Mouse (Mus musculus): Measurements from ENCODE around the gene Homez. TPM values are rescaled to one million over a fixed set of nuclear protein-coding genes. Genes with fewer than 3 reads are reported as not detected.

Gene Homez
- polyA plus RNA-seq, 1 experiment from 2014 or later: 13.5 TPM

- H3K27me3 ChIP-seq: no peaks in the 10 kb centered on the region
- H3K9me3 ChIP-seq: no peaks in the 10 kb centered on the region
- H3K27ac ChIP-seq: peak within 1 kb of the TSS; percentile 69
- H3K9ac ChIP-seq (replicated peaks): peak within 1 kb of the TSS; percentile 2; the same call in 1 of the 2 replicates
- H3K4me3 ChIP-seq (replicated peaks): peak within 1 kb of the TSS; percentile 40
- 93% methylated on average over 3 of the region's 3 CpGs for WGBS
- H3K36me3 ChIP-seq: peaks cover 21% of the 10 kb centered on the region
- peaks cover 23% of the 10 kb centered on the region for H3K4me1 ChIP-seq (replicated peaks)
- peak within 1 kb of the TSS; percentile 51 for H3K4me2 ChIP-seq (replicated peaks)
- no peak for ATAC-seq
Observed at GRCm38 (mm10) chr14:54892200-54892599, 21.4 kb upstream of the Homez start, which contains the start of gene Pabpn1. Gene Pabpn1, plus strand, starts transcription at chr14:54892500.

- ATAC-seq: no peak
- Histone ChIP-seq H3K27me3 (peaks cover 3% of the 10 kb centered on the region; the same call in 1 of the 2 replicates), H3K4me1 (replicated peaks) (peaks cover 24% of the 10 kb centered on the region), H3K4me2 (replicated peaks) (peak overlapping the region; percentile 79; the same call in 1 of the 2 replicates), H3K4me3 (replicated peaks) (peak overlapping the region; percentile 12; the same call in 1 of the 2 replicates), H3K27ac (no peak overlapping the region), H3K9me3 (no peaks in the 10 kb centered on the region), H3K9ac (replicated peaks) (peak overlapping the region; percentile 54), H3K36me3 (peaks cover 23% of the 10 kb centered on the region)
- WGBS: 89% methylated on average over 11 of the region's 11 CpGs
Observed at GRCm38 (mm10) chr14:54885309-54885708, 14.5 kb upstream of the Homez start.

GRCm38 (mm10) chr14:54884022-54884712 lies 13.4 kb upstream of the Homez start:
- Histone ChIP-seq H3K27ac (peak overlapping the region; percentile 88), H3K9ac (replicated peaks) (peak overlapping the region; percentile 91), H3K4me1 (replicated peaks) (peaks cover 24% of the 10 kb centered on the region), H3K9me3 (no peaks in the 10 kb centered on the region), H3K36me3 (peaks cover 23% of the 10 kb centered on the region), H3K27me3 (peaks cover 3% of the 10 kb centered on the region; the same call in 1 of the 2 replicates), H3K4me3 (replicated peaks) (peak overlapping the region; percentile 71), H3K4me2 (replicated peaks) (peak overlapping the region; percentile 79)
- ATAC-seq: no peak
- WGBS: 33% methylated on average over 21 of the region's 21 CpGs

GRCm38 (mm10) chr14:54883154-54884021 lies 12.6 kb upstream of the Homez start, which contains the start of the genes Bcl2l2 and Gm20521:
Gene Bcl2l2, plus strand, starts transcription at chr14:54883377.
Gene Gm20521, plus strand, starts transcription at chr14:54883441.
- peaks cover 24% of the 10 kb centered on the region for H3K4me1 ChIP-seq (replicated peaks)
- H3K36me3 ChIP-seq: peaks cover 23% of the 10 kb centered on the region
- H3K9ac ChIP-seq (replicated peaks): peak within 1 kb of the TSS; percentile 91
- H3K9me3 ChIP-seq: no peaks in the 10 kb centered on the region
- H3K4me3 ChIP-seq (replicated peaks): peak within 1 kb of the TSS; percentile 71
- WGBS: under 1% methylated on average over 27 of the region's 27 CpGs
- peak within 1 kb of the TSS; percentile 79 for H3K4me2 ChIP-seq (replicated peaks)
- ATAC-seq: peak; percentile 89
- H3K27me3 ChIP-seq: peaks cover 6% of the 10 kb centered on the region; the same call in 1 of the 2 replicates
- peak within 1 kb of the TSS; percentile 88 for H3K27ac ChIP-seq

- Histone ChIP-seq H3K4me3 (replicated peaks) (peak within 1 kb of the TSS; percentile 70), H3K36me3 (no peaks in the 10 kb centered on the region; the same call in 1 of the 2 replicates), H3K4me2 (replicated peaks) (peak within 1 kb of the TSS; percentile 97), H3K9ac (replicated peaks) (peak within 1 kb of the TSS; percentile 88), H3K9me3 (no peaks in the 10 kb centered on the region), H3K27me3 (peaks cover 9% of the 10 kb centered on the region; the same call in 1 of the 2 replicates), H3K27ac (peak within 1 kb of the TSS; percentile 92), H3K4me1 (replicated peaks) (peaks cover 18% of the 10 kb centered on the region)
- WGBS: under 1% methylated on average over 50 of the region's 61 CpGs
- peak; percentile 77 for ATAC-seq
Observed at GRCm38 (mm10) chr14:54877048-54877715, 6.4 kb upstream of the Homez start, which contains the start of gene Ppp1r3e. Gene Ppp1r3e, minus strand, starts transcription at chr14:54877550.

- H3K4me1 ChIP-seq (replicated peaks): peaks cover 18% of the 10 kb centered on the region
- peak overlapping the region; percentile 88 for H3K9ac ChIP-seq (replicated peaks)
- WGBS: under 1% methylated on average over 50 of the region's 72 CpGs
- H3K27me3 ChIP-seq: peaks cover 9% of the 10 kb centered on the region; the same call in 1 of the 2 replicates
- no peaks in the 10 kb centered on the region for H3K9me3 ChIP-seq
- peak; percentile 91 for ATAC-seq
- peak overlapping the region; percentile 70 for H3K4me3 ChIP-seq (replicated peaks)
- peak overlapping the region; percentile 97 for H3K4me2 ChIP-seq (replicated peaks)
- peak overlapping the region; percentile 92 for H3K27ac ChIP-seq
- no peaks in the 10 kb centered on the region; the same call in 1 of the 2 replicates for H3K36me3 ChIP-seq
Observed at GRCm38 (mm10) chr14:54876539-54877047, 5.8 kb upstream of the Homez start.

GRCm38 (mm10) chr14:54875844-54876538 lies 5.2 kb upstream of the Homez start:
- Histone ChIP-seq H3K4me1 (replicated peaks) (peaks cover 18% of the 10 kb centered on the region), H3K36me3 (no peaks in the 10 kb centered on the region; the same call in 1 of the 2 replicates), H3K4me2 (replicated peaks) (peak overlapping the region; percentile 97), H3K4me3 (replicated peaks) (peak overlapping the region; percentile 70), H3K27ac (peak overlapping the region; percentile 92), H3K9me3 (no peaks in the 10 kb centered on the region), H3K9ac (replicated peaks) (peak overlapping the region; percentile 88), H3K27me3 (peaks cover 6% of the 10 kb centered on the region; the same call in 1 of the 2 replicates)
- 2% methylated on average over 36 of the region's 36 CpGs for WGBS
- peak; percentile 68 for ATAC-seq

- Histone ChIP-seq H3K4me2 (replicated peaks) (no peak overlapping the region), H3K9ac (replicated peaks) (no peak overlapping the region), H3K27me3 (peaks cover 6% of the 10 kb centered on the region; the same call in 1 of the 2 replicates), H3K27ac (no peak overlapping the region), H3K36me3 (no peaks in the 10 kb centered on the region; the same call in 1 of the 2 replicates), H3K9me3 (no peaks in the 10 kb centered on the region), H3K4me1 (replicated peaks) (peaks cover 18% of the 10 kb centered on the region), H3K4me3 (replicated peaks) (no peak overlapping the region)
- 91% methylated on average over 3 of the region's 3 CpGs for WGBS
- no peak for ATAC-seq
Observed at GRCm38 (mm10) chr14:54874165-54874564, 3.4 kb upstream of the Homez start.

- 90% methylated on average over 4 of the region's 4 CpGs for WGBS
- Histone ChIP-seq H3K4me2 (replicated peaks) (no peak overlapping the region), H3K27me3 (no peaks in the 10 kb centered on the region), H3K9me3 (no peaks in the 10 kb centered on the region), H3K4me3 (replicated peaks) (no peak overlapping the region), H3K27ac (no peak overlapping the region), H3K9ac (replicated peaks) (no peak overlapping the region), H3K4me1 (replicated peaks) (peaks cover 9% of the 10 kb centered on the region), H3K36me3 (no peaks in the 10 kb centered on the region)
- ATAC-seq: no peak
Observed at GRCm38 (mm10) chr14:54868026-54868425, 2.7 kb downstream of the Homez start.

GRCm38 (mm10) chr14:54866936-54867335 lies 3.8 kb downstream of the Homez start:
- WGBS: 56% methylated on average over 5 of the region's 5 CpGs
- Histone ChIP-seq H3K9ac (replicated peaks) (no peak overlapping the region), H3K4me1 (replicated peaks) (peaks cover 11% of the 10 kb centered on the region), H3K27me3 (no peaks in the 10 kb centered on the region), H3K36me3 (no peaks in the 10 kb centered on the region), H3K9me3 (no peaks in the 10 kb centered on the region), H3K27ac (no peak overlapping the region), H3K4me3 (replicated peaks) (no peak overlapping the region), H3K4me2 (replicated peaks) (no peak overlapping the region)
- ATAC-seq: no peak

Measured in midbrain, embryonic 13.5 days (tissue).